Mouse (Mus musculus) liver, embryonic 11.5 days (tissue): ENCODE results near the gene Zbtb24. TPM values are rescaled to one million over a fixed set of nuclear protein-coding genes. Genes with fewer than 3 reads are reported as not detected.

Experiments
- ATAC-seq: fragments of 200-750 bp; cut with Nextera tagmentation; replicated peaks from 2 replicates; pipeline ENCODE4 v1.8.0; 2017; ENCODE audit warnings: moderate number of reproducible peaks, mild to moderate bottlenecking, moderate TSS enrichment, moderate library complexity; ENCODE audit not compliant: low FRiP score
- DNase-seq: peaks from one replicate; pipeline ENCODE4 v3.0.0-alpha.2; 2017; ENCODE audit warnings: low spot score
- H3K27ac ChIP-seq: fragments of 300-500 bp; sonication (generic); 2 replicates; pipeline ENCODE4 v1.5.1; 2014; ENCODE audit warnings: mild to moderate bottlenecking, low read depth, low read length, control low read depth
- H3K27me3 ChIP-seq: fragments of 300-500 bp; sonication (generic); replicated peaks from 2 replicates; pipeline ENCODE4 v1.6.1; 2014; ENCODE audit warnings: low read length, mixed read lengths; ENCODE audit not compliant: control insufficient read depth, insufficient read depth
- H3K36me3 ChIP-seq: fragments of 300-500 bp; sonication (generic); 2 replicates; pipeline ENCODE4 v1.6.1; 2014; ENCODE audit warnings: mild to moderate bottlenecking, low read length, moderate library complexity, mixed read lengths; ENCODE audit not compliant: control insufficient read depth, insufficient read depth
- H3K4me1 ChIP-seq: fragments of 300-500 bp; sonication (generic); replicated peaks from 2 replicates; pipeline ENCODE4 v1.6.1; 2014; ENCODE audit warnings: low read length, mixed read lengths; ENCODE audit not compliant: control insufficient read depth, insufficient read depth
- H3K4me2 ChIP-seq: fragments of 300-500 bp; sonication (generic); 2 replicates; pipeline ENCODE4 v1.6.1; 2014; ENCODE audit warnings: mild to moderate bottlenecking, control low read depth, moderate library complexity
- H3K4me3 ChIP-seq: fragments of 300-500 bp; sonication (generic); 2 replicates; pipeline ENCODE4 v1.5.1; 2014; ENCODE audit warnings: low read depth, low read length, control low read depth
- H3K9ac ChIP-seq: fragments of 300-500 bp; sonication (generic); 2 replicates; pipeline ENCODE4 v1.6.1; 2014; ENCODE audit warnings: low read depth, low read length, control low read depth
- H3K9me3 ChIP-seq: fragments of 300-500 bp; sonication (generic); 2 replicates; pipeline ENCODE4 v1.6.1; 2016; ENCODE audit warnings: low read length, inconsistent platforms, mixed read lengths; ENCODE audit not compliant: control insufficient read depth
- WGBS: fragments of 180-500 bp; shearing (Covaris S2); extraction: QIAGEN DNeasy Blood & Tissue Kit; methylation state at CpG from one replicate; pipeline ENCODE4 v1.1.7; 2014; 5-methylcytosine and 5-hydroxymethylcytosine counted together
- polyA plus RNA-seq: library from polyadenylated mRNA; unstranded; fragments of >200 nt; fragmentation: Nextera tagmentation; extraction: Ambion mirVana; gene quantifications from 2 replicates; pipeline ENCODE4 v1.2.1, GENCODE M21; 2014

Gene Zbtb24
- polyA plus RNA-seq, 1 experiment from 2014 or later: 10.8 TPM

- Histone ChIP-seq H3K36me3 (peaks cover 18% of the 10 kb centered on the region; the same call in 1 of the 2 replicates), H3K9ac (no peak overlapping the region), H3K27ac (no peak overlapping the region), H3K4me3 (no peak overlapping the region), H3K9me3 (no peaks in the 10 kb centered on the region), H3K4me2 (peak overlapping the region; percentile 51), H3K4me1 (peaks cover 25% of the 10 kb centered on the region), H3K27me3 (no peaks in the 10 kb centered on the region)
- WGBS: 49% methylated on average over 33 of the region's 33 CpGs
- ATAC-seq (peak; percentile 78), DNase-seq (peak; percentile 56)
Observed at GRCm38 (mm10) chr10:41480938-41481880, 31.0 kb downstream of the Zbtb24 start.

DNA sequence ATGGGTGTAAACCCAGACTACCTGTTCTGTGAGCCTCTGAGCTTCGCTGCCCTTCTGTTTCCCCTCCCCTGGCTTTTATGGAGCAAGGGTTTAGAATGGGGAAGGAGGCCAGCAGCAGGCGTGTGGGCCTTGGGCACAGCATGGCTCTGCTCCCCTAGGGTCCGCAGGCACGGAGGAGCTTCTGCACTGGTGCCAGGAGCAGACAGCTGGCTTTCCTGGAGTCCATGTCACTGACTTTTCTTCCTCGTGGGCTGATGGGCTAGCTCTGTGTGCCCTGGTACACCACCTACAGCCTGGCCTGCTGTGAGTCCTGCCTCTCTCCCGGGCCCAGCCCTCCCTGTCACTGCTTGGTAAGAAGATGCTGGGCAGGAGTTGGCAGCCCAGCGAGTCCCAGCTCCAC, 32.3 kb downstream of the Zbtb24 start:
- H3K27ac ChIP-seq: no peak overlapping the region
- no peak overlapping the region for H3K9ac ChIP-seq
- no peaks in the 10 kb centered on the region for H3K27me3 ChIP-seq
- H3K4me2 ChIP-seq: no peak overlapping the region
- no peaks in the 10 kb centered on the region for H3K9me3 ChIP-seq
- peaks cover 21% of the 10 kb centered on the region for H3K36me3 ChIP-seq
- DNase-seq: no peak
- H3K4me3 ChIP-seq: no peak overlapping the region
- 86% methylated on average over 7 of the region's 7 CpGs for WGBS
- H3K4me1 ChIP-seq: peaks cover 20% of the 10 kb centered on the region
- ATAC-seq: no peak

DNA sequence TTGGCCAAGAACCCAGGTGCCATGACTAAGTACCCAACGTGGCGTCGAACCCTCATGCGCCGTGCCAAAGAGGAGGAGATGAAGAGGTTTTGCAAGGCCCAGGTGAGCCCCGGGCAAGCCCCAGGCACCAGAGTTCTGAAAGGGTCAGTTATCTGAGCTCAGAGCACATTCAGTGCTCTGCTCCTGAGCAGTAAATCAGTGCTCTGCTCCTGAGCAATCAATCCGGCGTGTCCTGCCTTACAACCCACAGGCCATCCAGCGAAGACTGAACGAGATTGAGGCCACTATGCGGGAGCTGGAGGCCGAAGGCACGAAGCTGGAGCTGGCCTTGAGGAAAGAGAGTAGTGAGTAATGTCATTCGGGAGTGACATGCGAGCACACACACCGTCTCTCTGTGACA, 35.6 kb downstream of the Zbtb24 start:
- Histone ChIP-seq H3K4me3 (no peak overlapping the region), H3K36me3 (peaks cover 25% of the 10 kb centered on the region), H3K4me2 (no peak overlapping the region), H3K4me1 (peaks cover 17% of the 10 kb centered on the region), H3K9ac (no peak overlapping the region), H3K27me3 (no peaks in the 10 kb centered on the region), H3K27ac (no peak overlapping the region), H3K9me3 (no peaks in the 10 kb centered on the region)
- 93% methylated on average over 16 of the region's 16 CpGs for WGBS
- ATAC-seq (no peak), DNase-seq (no peak)

DNA sequence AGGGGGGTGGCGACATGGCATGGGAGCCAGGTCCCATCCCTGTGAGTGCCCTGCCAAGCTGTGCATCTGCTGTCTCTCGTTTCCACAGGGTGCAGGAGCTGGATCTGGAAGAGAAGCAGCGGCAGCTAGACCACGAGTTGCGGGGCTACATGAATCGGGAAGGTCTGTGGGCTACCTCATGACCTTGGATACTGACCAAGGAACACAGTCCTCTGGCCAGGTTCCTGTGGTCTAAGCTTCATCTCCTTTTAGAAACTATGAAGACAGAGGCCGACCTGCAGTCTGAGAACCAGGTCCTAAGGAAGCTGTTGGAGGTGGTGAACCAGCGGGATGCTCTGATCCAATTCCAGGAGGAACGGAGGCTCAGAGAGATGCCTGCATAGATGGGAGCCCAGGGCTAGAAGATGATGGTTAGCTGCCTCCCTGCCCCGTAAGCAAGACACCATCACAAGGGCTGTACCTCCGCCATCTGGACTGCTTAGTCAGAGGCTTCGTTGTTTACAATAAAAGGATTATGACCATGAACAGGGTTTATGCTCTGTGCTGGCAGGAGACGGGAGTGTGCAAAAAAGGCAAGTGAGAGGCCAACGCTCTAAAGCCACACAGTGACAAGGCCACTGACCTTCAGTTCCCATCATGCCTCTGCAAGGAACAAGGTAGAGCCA, 36.5 kb downstream of the Zbtb24 start:
- H3K9me3 ChIP-seq: no peaks in the 10 kb centered on the region
- H3K4me1 ChIP-seq: peaks cover 9% of the 10 kb centered on the region; the same call in 1 of the 2 replicates
- no peaks in the 10 kb centered on the region for H3K27me3 ChIP-seq
- H3K27ac ChIP-seq: no peak overlapping the region
- ATAC-seq (no peak), DNase-seq (no peak)
- no peak overlapping the region for H3K9ac ChIP-seq
- no peak overlapping the region for H3K4me2 ChIP-seq
- no peak overlapping the region for H3K4me3 ChIP-seq
- H3K36me3 ChIP-seq: peaks cover 25% of the 10 kb centered on the region
- WGBS: 86% methylated on average over 14 of the region's 14 CpGs

- 0 out of 2 replicates have a peak, but pooled peaks cover 9% of the 10 kb centered on the region for H3K4me1 ChIP-seq
- peak overlapping the region; percentile 99 for H3K4me2 ChIP-seq
- no peak overlapping the region for H3K27ac ChIP-seq
- H3K36me3 ChIP-seq: peaks cover 19% of the 10 kb centered on the region
- no peaks in the 10 kb centered on the region for H3K9me3 ChIP-seq
- ATAC-seq (no peak), DNase-seq (no peak)
- WGBS: 39% methylated on average over 7 of the region's 7 CpGs
- no peak overlapping the region for H3K9ac ChIP-seq
- no peaks in the 10 kb centered on the region for H3K27me3 ChIP-seq
- peak overlapping the region; percentile 71 for H3K4me3 ChIP-seq
Observed at GRCm38 (mm10) chr10:41488877-41489276, 38.7 kb downstream of the Zbtb24 start.

DNA sequence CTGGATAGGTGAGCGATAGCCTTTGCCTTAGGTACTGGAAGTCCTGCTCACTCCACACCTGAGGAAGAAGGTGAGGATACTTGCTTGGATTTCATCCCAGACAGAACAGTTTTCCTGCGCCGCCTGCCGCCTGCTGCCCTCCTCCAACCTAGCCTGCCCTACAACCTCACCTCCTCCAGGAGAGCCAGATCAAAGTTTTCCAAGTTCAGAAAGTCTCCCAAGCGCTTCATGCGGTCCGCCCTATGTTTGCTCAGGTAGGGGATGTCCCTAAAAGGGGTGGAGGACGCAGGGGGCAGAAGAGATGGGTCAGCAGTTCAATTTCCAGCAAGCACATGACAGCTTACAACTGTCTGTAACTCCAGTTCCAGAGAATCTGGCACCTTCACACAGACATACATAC, 39.1 kb downstream of the Zbtb24 start:
- Histone ChIP-seq H3K27ac (no peak overlapping the region), H3K9me3 (no peaks in the 10 kb centered on the region), H3K4me2 (peak overlapping the region; percentile 99), H3K36me3 (peaks cover 15% of the 10 kb centered on the region), H3K9ac (peak overlapping the region; percentile 77; the same call in 1 of the 2 replicates), H3K4me3 (peak overlapping the region; percentile 71), H3K4me1 (0 out of 2 replicates have a peak, but pooled peaks cover 9% of the 10 kb centered on the region), H3K27me3 (no peaks in the 10 kb centered on the region)
- WGBS: 50% methylated on average over 8 of the region's 8 CpGs
- no peak for ATAC-seq
- no peak for DNase-seq

GRCm38 (mm10) chr10:41489708-41490517, 39.7 kb downstream of the Zbtb24 start, which contains the start of the genes Smpd2 and Ppil6:
TSS of gene Smpd2 (minus strand) at chr10:41490369.
TSS of gene Ppil6 (plus strand) at chr10:41490439.
- Histone ChIP-seq H3K4me1 (0 out of 2 replicates have a peak, but pooled peaks cover 9% of the 10 kb centered on the region), H3K27me3 (no peaks in the 10 kb centered on the region), H3K4me3 (peak within 1 kb of the TSS; percentile 71), H3K9me3 (no peaks in the 10 kb centered on the region), H3K36me3 (peaks cover 13% of the 10 kb centered on the region), H3K4me2 (peak within 1 kb of the TSS; percentile 99), H3K27ac (peak within 1 kb of the TSS; percentile 34; the same call in 1 of the 2 replicates), H3K9ac (peak within 1 kb of the TSS; percentile 77)
- ATAC-seq (peak; percentile 93), DNase-seq (peak; percentile 96)
- WGBS: 2% methylated on average over 50 of the region's 50 CpGs

DNA sequence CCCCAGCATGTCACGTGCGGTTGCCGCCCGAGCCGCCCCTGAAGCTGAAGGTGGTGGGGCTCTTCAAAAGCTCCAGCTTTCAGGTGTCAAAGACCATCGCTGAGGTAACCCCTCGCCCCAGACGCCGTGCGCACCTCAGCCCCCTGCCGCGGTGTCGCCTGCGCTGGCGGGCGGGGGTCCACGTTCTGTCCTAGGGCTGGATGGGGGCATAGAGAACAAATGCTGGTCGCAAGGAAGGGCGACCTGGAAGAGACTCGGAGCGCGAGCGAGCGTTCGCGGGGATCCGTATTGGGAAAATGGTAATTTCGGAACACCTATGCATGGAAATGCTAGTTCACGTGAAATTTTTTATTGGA, 40.3 kb downstream of the Zbtb24 start:
- ATAC-seq: no peak
- no peaks in the 10 kb centered on the region for H3K27me3 ChIP-seq
- no peaks in the 10 kb centered on the region for H3K9me3 ChIP-seq
- 1% methylated on average over 29 of the region's 29 CpGs for WGBS
- H3K9ac ChIP-seq: peak overlapping the region; percentile 77
- 0 out of 2 replicates have a peak, but pooled peaks cover 9% of the 10 kb centered on the region for H3K4me1 ChIP-seq
- no peak overlapping the region for H3K27ac ChIP-seq
- H3K4me2 ChIP-seq: peak overlapping the region; percentile 99
- H3K4me3 ChIP-seq: peak overlapping the region; percentile 71
- peaks cover 12% of the 10 kb centered on the region for H3K36me3 ChIP-seq
- no peak for DNase-seq
